Mouse (Mus musculus) kidney, embryonic 15.5 days (tissue): Measurements from ENCODE around the gene Lurap1. TPM values are rescaled to one million over a fixed set of nuclear protein-coding genes. Genes with fewer than 3 reads are reported as not detected.
A peak's percentile ranks its signal among the peaks of the same experiment; 100 is the strongest.

ENCODE experiments used
- ATAC-seq: fragments of 200-750 bp; cut with Nextera tagmentation; replicated peaks from 2 replicates; pipeline ENCODE4 v1.8.0; 2017; ENCODE audit warnings: moderate TSS enrichment; ENCODE audit not compliant: low FRiP score
- H3K27ac ChIP-seq: fragments of 300-500 bp; sonication (generic); 2 replicates; pipeline ENCODE4 v1.5.1; 2015; ENCODE audit warnings: mild to moderate bottlenecking, inconsistent platforms
- H3K27me3 ChIP-seq: fragments of 300-500 bp; sonication (generic); 2 replicates; pipeline ENCODE4 v1.6.1; 2015; ENCODE audit warnings: inconsistent platforms
- H3K36me3 ChIP-seq: fragments of 300-500 bp; sonication (generic); 2 replicates; pipeline ENCODE4 v1.6.1; 2015; ENCODE audit warnings: inconsistent platforms
- H3K4me1 ChIP-seq: fragments of 300-500 bp; sonication (generic); 2 replicates; pipeline ENCODE4 v1.6.1; 2015; ENCODE audit warnings: inconsistent platforms
- H3K4me2 ChIP-seq: fragments of 300-500 bp; sonication (generic); 2 replicates; pipeline ENCODE4 v1.6.1; 2015; ENCODE audit warnings: moderate library complexity, mild to moderate bottlenecking, inconsistent platforms
- H3K4me3 ChIP-seq: fragments of 300-500 bp; sonication (generic); replicated peaks from 2 replicates; pipeline ENCODE4 v1.5.1; 2015; ENCODE audit warnings: mild to moderate bottlenecking, inconsistent platforms
- H3K9ac ChIP-seq: fragments of 300-500 bp; sonication (generic); 2 replicates; pipeline ENCODE4 v1.6.1; 2015; ENCODE audit warnings: mild to moderate bottlenecking, inconsistent platforms
- H3K9me3 ChIP-seq: fragments of 300-500 bp; sonication (generic); replicated peaks from 2 replicates; pipeline ENCODE4 v1.6.1; 2016; ENCODE audit warnings: inconsistent platforms
- WGBS: fragments of 180-500 bp; shearing (Covaris S2); methylation state at CpG from one replicate; pipeline ENCODE4 v1.1.7; 2015; ENCODE audit warnings: mixed read lengths; 5-methylcytosine and 5-hydroxymethylcytosine counted together
- polyA plus RNA-seq: library from polyadenylated mRNA; unstranded; fragments of >200 nt; fragmentation: Nextera tagmentation; extraction: Ambion mirVana; gene quantifications from 2 replicates; pipeline ENCODE4 v1.2.1, GENCODE M21; 2015

Lurap1 gene
- polyA plus RNA-seq, 1 experiment from 2014 or later = 2.7 TPM

GRCm38 (mm10) chr4:116134990-116135389, 16.1 kb downstream of the Lurap1 start:
- Histone ChIP-seq H3K4me1 (no peaks in the 10 kb centered on the region), H3K9me3 (no peaks in the 10 kb centered on the region), H3K36me3 (no peaks in the 10 kb centered on the region; the same call in 1 of the 2 replicates), H3K4me2 (no peak overlapping the region), H3K27me3 (no peaks in the 10 kb centered on the region), H3K9ac (no peak overlapping the region), H3K4me3 (no peak overlapping the region), H3K27ac (no peak overlapping the region)
- no peak for ATAC-seq
- WGBS = 38% methylated on average over 2 of the region's 2 CpGs

GRCm38 (mm10) chr4:116133126-116133525, 18.0 kb downstream of the Lurap1 start:
- Histone ChIP-seq H3K4me2 (no peak overlapping the region), H3K27me3 (no peaks in the 10 kb centered on the region), H3K9ac (no peak overlapping the region), H3K27ac (no peak overlapping the region), H3K36me3 (no peaks in the 10 kb centered on the region; the same call in 1 of the 2 replicates), H3K9me3 (no peaks in the 10 kb centered on the region), H3K4me3 (no peak overlapping the region), H3K4me1 (no peaks in the 10 kb centered on the region)
- no peak for ATAC-seq
- WGBS = 76% methylated on average over 4 of the region's 4 CpGs

DNA sequence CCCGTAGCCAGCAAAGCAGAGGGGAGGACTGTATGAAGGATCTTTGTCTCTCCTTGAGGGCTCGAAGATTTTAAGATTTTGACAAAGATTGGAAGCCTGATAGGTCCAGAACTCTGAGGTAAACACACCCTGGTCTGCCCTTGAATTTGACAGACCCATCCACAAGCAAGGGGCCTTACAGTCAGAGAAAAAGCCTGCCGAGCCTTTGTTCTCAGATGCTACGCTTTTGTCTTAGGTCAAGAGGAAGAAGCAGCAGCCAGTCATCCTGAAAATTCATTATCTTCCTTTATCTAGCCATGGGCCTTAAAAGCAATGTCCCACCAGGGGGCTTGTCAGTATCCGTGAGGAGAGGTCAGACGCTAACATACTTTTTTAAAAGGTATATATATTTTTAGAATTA, 23.2 kb downstream of the Lurap1 start:
- no peaks in the 10 kb centered on the region for H3K36me3 ChIP-seq
- no peaks in the 10 kb centered on the region for H3K9me3 ChIP-seq
- H3K4me1 ChIP-seq = peaks cover 15% of the 10 kb centered on the region
- H3K4me2 ChIP-seq = no peak overlapping the region
- no peak overlapping the region for H3K9ac ChIP-seq
- 81% methylated on average over 6 of the region's 6 CpGs for WGBS
- no peak for ATAC-seq
- no peak overlapping the region for H3K27ac ChIP-seq
- no peak overlapping the region for H3K4me3 ChIP-seq
- H3K27me3 ChIP-seq = no peaks in the 10 kb centered on the region

DNA sequence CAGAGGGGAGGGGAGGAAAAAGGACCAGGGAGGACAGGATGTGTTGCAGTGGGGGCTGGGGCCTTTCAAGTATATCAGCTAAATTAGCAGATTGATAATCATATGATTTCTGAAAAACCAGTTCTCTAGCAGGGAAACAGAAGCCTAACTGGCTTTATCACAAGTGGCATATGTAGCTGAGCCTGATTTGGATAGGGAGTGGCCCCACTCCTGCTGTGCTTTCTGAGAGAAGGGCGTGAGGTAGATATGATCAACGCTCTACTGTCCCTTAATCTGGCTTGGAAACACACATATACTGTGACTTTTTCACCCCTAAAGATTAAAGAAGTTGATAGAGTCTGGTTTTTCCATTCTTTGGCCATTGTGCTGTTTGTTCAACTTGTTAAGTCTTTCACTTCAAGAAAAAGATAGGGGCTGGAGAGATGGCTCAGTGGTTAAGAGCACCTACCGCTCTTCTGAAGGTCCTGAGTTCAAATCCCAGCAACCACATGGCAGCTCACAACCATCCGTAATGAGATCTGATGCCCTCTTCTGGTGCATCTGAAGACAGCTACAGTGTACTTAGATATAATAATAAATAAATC, 25.2 kb downstream of the Lurap1 start:
- Histone ChIP-seq H3K9ac (no peak overlapping the region), H3K4me3 (no peak overlapping the region), H3K27me3 (no peaks in the 10 kb centered on the region), H3K9me3 (no peaks in the 10 kb centered on the region), H3K27ac (no peak overlapping the region), H3K4me2 (no peak overlapping the region), H3K4me1 (peaks cover 22% of the 10 kb centered on the region), H3K36me3 (no peaks in the 10 kb centered on the region)
- ATAC-seq = no peak
- WGBS = 91% methylated on average over 4 of the region's 4 CpGs

- peaks cover 22% of the 10 kb centered on the region for H3K4me1 ChIP-seq
- H3K9me3 ChIP-seq = no peaks in the 10 kb centered on the region
- peak within 1 kb of the TSS; percentile 59 for H3K9ac ChIP-seq
- peaks cover 7% of the 10 kb centered on the region; the same call in 1 of the 2 replicates for H3K36me3 ChIP-seq
- no peaks in the 10 kb centered on the region for H3K27me3 ChIP-seq
- H3K27ac ChIP-seq = peak within 1 kb of the TSS; percentile 80
- 5% methylated on average over 24 of the region's 24 CpGs for WGBS
- H3K4me3 ChIP-seq = peak within 1 kb of the TSS; percentile 66
- peak; percentile 98 for ATAC-seq
- H3K4me2 ChIP-seq = peak within 1 kb of the TSS; percentile 68
Observed at GRCm38 (mm10) chr4:116123602-116124519, 27.3 kb downstream of the Lurap1 start, which contains the start of the genes Rad54l and Pomgnt1. Rad54l (minus strand) TSS chr4:116123690. Pomgnt1 (plus strand) TSS chr4:116123840.

DNA sequence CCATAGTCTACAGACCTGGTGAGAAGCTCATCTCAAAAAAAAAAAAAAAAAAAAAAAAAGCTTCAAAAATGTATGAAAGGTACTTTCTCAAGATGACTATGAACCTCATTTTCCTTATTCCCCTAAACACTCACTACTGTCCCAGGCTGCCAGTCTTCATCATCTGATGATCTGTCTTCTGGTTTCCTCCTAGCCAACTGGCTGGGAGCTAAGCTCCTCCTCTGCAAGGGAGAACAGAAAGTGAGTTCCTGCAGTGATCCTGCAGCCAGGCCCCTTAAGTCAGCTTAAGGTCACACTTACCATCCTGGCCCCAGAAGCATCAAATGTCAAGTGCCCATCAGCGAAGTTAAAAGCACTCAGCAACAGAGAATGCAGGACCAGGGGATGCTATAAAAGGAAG, 28.4 kb downstream of the Lurap1 start:
- Histone ChIP-seq H3K36me3 (peaks cover 7% of the 10 kb centered on the region; the same call in 1 of the 2 replicates), H3K4me3 (peak overlapping the region; percentile 66), H3K9ac (peak overlapping the region; percentile 59), H3K4me1 (peaks cover 22% of the 10 kb centered on the region), H3K27me3 (no peaks in the 10 kb centered on the region), H3K9me3 (no peaks in the 10 kb centered on the region), H3K27ac (peak overlapping the region; percentile 80; the same call in 1 of the 2 replicates), H3K4me2 (peak overlapping the region; percentile 68)
- ATAC-seq = no peak
- WGBS = 0% methylated on average over 1 of the region's 1 CpGs

- H3K4me3 ChIP-seq = no peak overlapping the region
- no peak overlapping the region for H3K27ac ChIP-seq
- H3K36me3 ChIP-seq = peaks cover 46% of the 10 kb centered on the region
- H3K4me2 ChIP-seq = no peak overlapping the region
- ATAC-seq = no peak
- no peaks in the 10 kb centered on the region for H3K27me3 ChIP-seq
- no peaks in the 10 kb centered on the region for H3K4me1 ChIP-seq
- WGBS = 83% methylated on average over 2 of the region's 2 CpGs
- no peak overlapping the region for H3K9ac ChIP-seq
- no peaks in the 10 kb centered on the region for H3K9me3 ChIP-seq
Observed at GRCm38 (mm10) chr4:116111486-116111885, 39.7 kb downstream of the Lurap1 start.

DNA sequence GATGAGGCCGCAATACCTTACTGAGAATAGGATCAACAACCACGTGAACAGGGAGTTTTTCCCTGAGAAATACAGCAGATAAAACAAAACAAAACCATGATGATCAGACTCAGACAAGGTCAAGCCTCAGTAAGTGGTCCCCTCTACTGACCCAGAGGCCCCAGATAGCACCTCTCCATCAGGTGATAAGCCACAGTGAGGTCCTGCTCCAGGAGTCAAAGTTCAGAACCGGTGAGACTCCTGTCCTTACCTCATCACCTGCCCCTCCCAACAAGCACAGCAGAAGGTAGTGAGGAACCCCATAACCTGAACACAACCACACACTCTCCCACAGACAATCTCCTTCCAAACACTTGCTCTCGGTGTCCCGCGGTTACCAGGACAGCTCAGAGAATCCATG, 40.4 kb downstream of the Lurap1 start:
- H3K4me1 ChIP-seq = no peaks in the 10 kb centered on the region
- H3K36me3 ChIP-seq = peaks cover 47% of the 10 kb centered on the region
- ATAC-seq = no peak
- H3K27ac ChIP-seq = no peak overlapping the region
- WGBS = 94% methylated on average over 6 of the region's 6 CpGs
- H3K4me3 ChIP-seq = no peak overlapping the region
- H3K9ac ChIP-seq = no peak overlapping the region
- H3K9me3 ChIP-seq = no peaks in the 10 kb centered on the region
- H3K4me2 ChIP-seq = no peak overlapping the region
- H3K27me3 ChIP-seq = no peaks in the 10 kb centered on the region

DNA sequence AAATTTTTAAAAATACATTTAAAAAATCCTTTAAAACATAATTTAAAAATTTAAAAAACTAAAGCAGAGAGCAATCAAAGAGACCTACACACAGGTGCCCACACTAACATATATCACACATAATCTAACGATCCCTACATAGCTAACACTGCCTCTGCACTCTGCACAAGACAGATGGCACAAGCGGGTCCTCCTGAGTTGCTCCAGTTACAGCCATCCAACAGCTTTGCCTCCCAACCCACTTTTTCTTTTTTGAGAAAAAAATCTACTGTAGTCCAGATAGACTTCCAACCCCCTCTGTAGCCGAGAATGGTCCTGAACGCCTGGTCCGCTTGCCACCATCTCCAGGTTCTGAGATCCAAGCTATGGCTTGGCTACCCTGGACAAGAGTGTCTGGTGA, 45.9 kb downstream of the Lurap1 start:
- H3K27me3 ChIP-seq = no peaks in the 10 kb centered on the region
- 92% methylated on average over 5 of the region's 5 CpGs for WGBS
- H3K9me3 ChIP-seq = no peaks in the 10 kb centered on the region
- H3K4me2 ChIP-seq = no peak overlapping the region
- no peak overlapping the region for H3K9ac ChIP-seq
- ATAC-seq = no peak
- H3K36me3 ChIP-seq = peaks cover 75% of the 10 kb centered on the region
- no peak overlapping the region for H3K4me3 ChIP-seq
- no peaks in the 10 kb centered on the region for H3K4me1 ChIP-seq
- H3K27ac ChIP-seq = no peak overlapping the region

GRCm38 (mm10) chr4:116100959-116101358, 50.2 kb downstream of the Lurap1 start:
- WGBS = 82% methylated on average over 7 of the region's 7 CpGs

GRCm38 (mm10) chr4:116097211-116097610, 53.9 kb downstream of the Lurap1 start:
- H3K9me3 ChIP-seq = no peaks in the 10 kb centered on the region
- ATAC-seq = no peak
- H3K36me3 ChIP-seq = peaks cover 98% of the 10 kb centered on the region
- H3K27ac ChIP-seq = no peak overlapping the region
- H3K27me3 ChIP-seq = no peaks in the 10 kb centered on the region
- H3K4me2 ChIP-seq = no peak overlapping the region
- WGBS = 86% methylated on average over 8 of the region's 8 CpGs
- no peaks in the 10 kb centered on the region for H3K4me1 ChIP-seq
- no peak overlapping the region for H3K4me3 ChIP-seq
- no peak overlapping the region for H3K9ac ChIP-seq

More at GRCm38 (mm10) chr4:116100959-116101358, 50.2 kb downstream of the Lurap1 start:
- ATAC-seq = no peak
- Histone ChIP-seq H3K27me3 (no peaks in the 10 kb centered on the region), H3K4me3 (no peak overlapping the region), H3K36me3 (peaks cover 97% of the 10 kb centered on the region), H3K4me2 (no peak overlapping the region), H3K9ac (no peak overlapping the region), H3K9me3 (no peaks in the 10 kb centered on the region), H3K27ac (no peak overlapping the region), H3K4me1 (no peaks in the 10 kb centered on the region)

GRCm38 (mm10) chr4:116096291-116096690, 54.8 kb downstream of the Lurap1 start:
- ATAC-seq = no peak
- no peaks in the 10 kb centered on the region for H3K9me3 ChIP-seq
- H3K4me1 ChIP-seq = no peaks in the 10 kb centered on the region
- H3K27ac ChIP-seq = no peak overlapping the region
- no peaks in the 10 kb centered on the region for H3K27me3 ChIP-seq
- 88% methylated on average over 10 of the region's 10 CpGs for WGBS
- H3K9ac ChIP-seq = no peak overlapping the region
- H3K36me3 ChIP-seq = peaks cover 100% of the 10 kb centered on the region
- no peak overlapping the region for H3K4me3 ChIP-seq
- no peak overlapping the region for H3K4me2 ChIP-seq
